ENCODE assay signal across 8 mouse cellular contexts in the genomic region with DNA sequence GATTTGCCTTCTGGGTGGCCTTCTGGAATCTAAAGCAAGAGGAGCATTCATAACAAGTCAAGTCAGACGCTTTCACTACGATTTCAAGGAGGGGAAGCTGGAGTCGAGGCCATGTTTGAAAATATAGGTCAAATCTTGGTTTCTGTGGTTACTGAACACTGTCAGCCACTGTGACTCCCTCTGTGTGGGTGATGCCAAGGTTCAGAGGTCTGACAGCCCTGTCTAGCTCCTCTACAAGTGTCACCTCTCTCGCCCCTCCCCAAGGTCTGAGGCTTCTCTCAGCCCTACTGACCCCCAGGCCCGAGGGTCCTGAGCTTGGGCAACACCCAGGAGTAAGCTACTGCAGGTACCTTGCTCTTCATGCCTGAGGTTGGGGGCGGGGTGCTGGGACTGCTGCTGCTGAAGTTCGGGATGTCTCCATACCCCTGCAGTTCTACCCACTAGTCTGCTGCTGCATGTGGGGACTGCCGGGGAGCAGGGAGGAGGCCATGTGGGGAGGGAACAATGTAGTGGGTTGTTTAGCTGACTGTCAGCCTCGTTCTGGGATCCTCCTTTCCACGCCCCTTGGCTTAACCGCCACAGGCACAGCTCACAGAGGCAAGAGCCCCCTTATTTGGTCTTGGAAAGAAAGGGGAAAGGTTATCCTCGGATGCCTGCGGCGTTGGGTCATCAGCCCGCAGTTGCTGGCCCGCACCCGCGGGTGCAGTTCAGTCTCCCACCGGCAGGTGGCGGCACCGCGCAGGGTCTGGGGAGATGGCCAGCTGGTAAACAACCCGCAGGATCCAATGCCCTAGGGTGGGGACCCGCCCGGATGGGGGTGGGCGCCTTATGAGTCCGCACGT. TPM values are rescaled to one million over a fixed set of nuclear protein-coding genes. Genes with fewer than 3 reads are reported as not detected.
DNase-seq lines count a peak whose midpoint lies in the region; ATAC-seq and TF ChIP-seq lines count a peak whose summit lies in the region.

No protein-coding gene starts in this region.

- H3K27ac ChIP-seq in ES-Bruce4 (ENCODE audit: insufficient read depth, low read length): no peak overlapping the region
- H3K27ac ChIP-seq in forebrain, embryonic 15.5 days (replicated peaks): no peak overlapping the region
- no peak overlapping the region for H3K27ac ChIP-seq in liver, embryonic 16.5 days (ENCODE audit: low read length)
- H3K27ac ChIP-seq in neural tube, embryonic 13.5 days (replicated peaks): no peak overlapping the region
- no peak overlapping the region for H3K27ac ChIP-seq in testis, adult 2 months (ENCODE audit: control insufficient read depth, insufficient read depth, low read depth, low read length)

- no peaks in the 10 kb centered on the region for H3K9me3 ChIP-seq in ES-Bruce4 (replicated peaks; ENCODE audit: control insufficient read depth, insufficient read depth, low read length, poor library complexity, severe bottlenecking)
- no peaks in the 10 kb centered on the region for H3K9me3 ChIP-seq in forebrain, embryonic 15.5 days
- H3K9me3 ChIP-seq in liver, embryonic 16.5 days (replicated peaks; ENCODE audit: control insufficient read depth, low read length): no peaks in the 10 kb centered on the region
- no peaks in the 10 kb centered on the region for H3K9me3 ChIP-seq in neural tube, embryonic 13.5 days

- peak; percentile 78 for ATAC-seq in forebrain, embryonic 15.5 days (replicated peaks)
- peak; percentile 41; the same call in 1 of the 2 replicates for ATAC-seq in liver, embryonic 16.5 days (ENCODE audit: low read depth)
- peak; percentile 87 for ATAC-seq in neural tube, embryonic 13.5 days (ENCODE audit: low read depth)

- TF ChIP-seq CTCF in ES-Bruce4 (IDR thresholded peaks at IDR 0.05; ENCODE audit: low read depth, low read length): peak; percentile 77
- TF ChIP-seq CTCF in testis, adult 2 months (IDR thresholded peaks at IDR 0.05; ENCODE audit: control insufficient read depth, insufficient read depth, insufficient replicate concordance, low read depth, low read length): peak; percentile 98

- DNase-seq in cerebellum, adult 11 months: peak; percentile 71
- DNase-seq in heart, postnatal 14 days: peak; percentile 89 to 97
- DNase-seq in kidney, postnatal 4 days: peak; percentile 94 to 95

- peak overlapping the region; percentile 75 for H3K4me2 ChIP-seq in forebrain, embryonic 15.5 days (replicated peaks)
- H3K4me2 ChIP-seq in liver, embryonic 16.5 days (ENCODE audit: low read depth, low read length): peak overlapping the region; percentile 48
- H3K4me2 ChIP-seq in neural tube, embryonic 13.5 days: peak overlapping the region; percentile 64

- H3K9ac ChIP-seq in ES-Bruce4 (ENCODE audit: low read depth, poor library complexity, severe bottlenecking): peak overlapping the region; percentile 9; the same call in 1 of the 2 replicates
- peak overlapping the region; percentile 47 for H3K9ac ChIP-seq in forebrain, embryonic 15.5 days (replicated peaks)
- H3K9ac ChIP-seq in liver, embryonic 16.5 days (ENCODE audit: low read depth, low read length): peak overlapping the region; percentile 26; the same call in 1 of the 2 replicates
- peak overlapping the region; percentile 63 for H3K9ac ChIP-seq in neural tube, embryonic 13.5 days

- 17% methylated on average over 28 of the region's 28 CpGs for WGBS in forebrain, embryonic 15.5 days
- WGBS in liver, embryonic 16.5 days (ENCODE audit: insufficient replicate concordance): 9% methylated on average over 28 of the region's 28 CpGs
- WGBS in neural tube, embryonic 13.5 days: 16% methylated on average over 28 of the region's 28 CpGs

- H3K4me1 ChIP-seq in ES-Bruce4 (ENCODE audit: control insufficient read depth, insufficient read depth, low read length): no peaks in the 10 kb centered on the region
- peaks cover 10% of the 10 kb centered on the region for H3K4me1 ChIP-seq in forebrain, embryonic 15.5 days
- H3K4me1 ChIP-seq in liver, embryonic 16.5 days (ENCODE audit: control insufficient read depth, low read depth, low read length): no peaks in the 10 kb centered on the region; the same call in 1 of the 2 replicates
- H3K4me1 ChIP-seq in neural tube, embryonic 13.5 days (replicated peaks): peaks cover 11% of the 10 kb centered on the region; the same call in 1 of the 2 replicates
- peaks cover 7% of the 10 kb centered on the region for H3K4me1 ChIP-seq in testis, adult 2 months (ENCODE audit: control insufficient read depth, insufficient read depth, low read length)

- H3K27me3 ChIP-seq in ES-Bruce4 (ENCODE audit: control insufficient read depth, insufficient read depth, low read length, poor library complexity, severe bottlenecking): no peaks in the 10 kb centered on the region
- no peaks in the 10 kb centered on the region for H3K27me3 ChIP-seq in forebrain, embryonic 15.5 days
- no peaks in the 10 kb centered on the region; the same call in none of the 2 replicates for H3K27me3 ChIP-seq in liver, embryonic 16.5 days (ENCODE audit: control insufficient read depth, insufficient read depth, low read depth, low read length)
- H3K27me3 ChIP-seq in neural tube, embryonic 13.5 days: peaks cover 4% of the 10 kb centered on the region; the same call in 1 of the 2 replicates
- H3K27me3 ChIP-seq in testis, adult 2 months (ENCODE audit: control insufficient read depth, insufficient read depth, low read length): no peaks in the 10 kb centered on the region

- intact Hi-C loops in heart, postnatal 14 days (cut with DNase I): loop anchor here (1.0 to 5.0 kb wide), 4 partner anchors 159 to 554 kb away; no protein-coding TSS in a partner anchor

- H3K36me3 ChIP-seq in ES-Bruce4 (ENCODE audit: control insufficient read depth, insufficient read depth, low read length, poor library complexity, severe bottlenecking): no peaks in the 10 kb centered on the region
- no peaks in the 10 kb centered on the region for H3K36me3 ChIP-seq in forebrain, embryonic 15.5 days
- no peaks in the 10 kb centered on the region for H3K36me3 ChIP-seq in liver, embryonic 16.5 days (ENCODE audit: control insufficient read depth, insufficient read depth)
- H3K36me3 ChIP-seq in neural tube, embryonic 13.5 days: no peaks in the 10 kb centered on the region
- H3K36me3 ChIP-seq in testis, adult 2 months (ENCODE audit: control insufficient read depth, insufficient read depth, low read length): no peaks in the 10 kb centered on the region

- H3K4me3 ChIP-seq in ES-Bruce4 (ENCODE audit: low read depth, low read length): peak overlapping the region; percentile 63
- peak overlapping the region; percentile 43 for H3K4me3 ChIP-seq in forebrain, embryonic 15.5 days
- peak overlapping the region; percentile 30 for H3K4me3 ChIP-seq in liver, embryonic 16.5 days (ENCODE audit: low read depth, low read length)
- peak overlapping the region; percentile 37 for H3K4me3 ChIP-seq in neural tube, embryonic 13.5 days
- H3K4me3 ChIP-seq in testis, adult 2 months (ENCODE audit: control insufficient read depth, low read depth, low read length): peak overlapping the region; percentile 80

- no peak for TF ChIP-seq POLR2A in ES-Bruce4 (IDR thresholded peaks at IDR 0.05; ENCODE audit: insufficient read depth, low read length)
- peak; percentile 23; the same call in 1 of the 2 replicates for TF ChIP-seq POLR2A in testis, adult 2 months (IDR thresholded peaks at IDR 0.05; ENCODE audit: control insufficient read depth, low read depth, low read length)

- TF ChIP-seq EP300 in ES-Bruce4 (IDR thresholded peaks at IDR 0.05; ENCODE audit: insufficient read depth, low read depth, low read length): peak; percentile 57; the same call in 1 of the 2 replicates

RNA-seq across cellular contexts. Expression of a gene that starts 43.7 kb away (rescaled TPM):
- polyA plus RNA-seq in ES-Bruce4 (2011; ENCODE audit: insufficient read depth, insufficient read length, low read depth, missing spikeins): 5.3 and 6.1 TPM in 2 replicates
- 3.8 and 4.5 TPM in 2 replicates for polyA plus RNA-seq in forebrain, embryonic 15.5 days (2015; fragmentation: Nextera tagmentation; extraction: Ambion mirVana)
- 1 to 10 TPM; 5.0 to 5.8 TPM for total RNA-seq in heart, postnatal 14 days (2021)
- polyA plus RNA-seq in liver, embryonic 16.5 days (2015; fragmentation: Nextera tagmentation; extraction: Ambion mirVana): 0.05 and 0.28 TPM in 2 replicates
- polyA plus RNA-seq in neural tube, embryonic 13.5 days (2015; fragmentation: Nextera tagmentation; extraction: Ambion mirVana): 14.5 TPM in 2 replicates
- 3.3 and 4.4 TPM in 2 replicates for polyA plus RNA-seq in testis, adult 2 months (2012; rRNA removed)

Comparison
In these comparisons a context has a peak if more than half of its experiments do, and no peak if none do; other contexts are left out.
1. H3K4me3 ChIP-seq: peak in every context shown above with its lines; median percentile 80 in testis, adult 2 months; 63 in ES-Bruce4; 43 in forebrain, embryonic 15.5 days; 37 in neural tube, embryonic 13.5 days; 30 in liver, embryonic 16.5 days.
2. H3K9ac ChIP-seq: peak in every context shown above with its lines; median percentile 63 in neural tube, embryonic 13.5 days; 47 in forebrain, embryonic 15.5 days; 26 in liver, embryonic 16.5 days; 9 in ES-Bruce4.